17 mouse cellular contexts compared by ENCODE assay signal in the genomic region with DNA sequence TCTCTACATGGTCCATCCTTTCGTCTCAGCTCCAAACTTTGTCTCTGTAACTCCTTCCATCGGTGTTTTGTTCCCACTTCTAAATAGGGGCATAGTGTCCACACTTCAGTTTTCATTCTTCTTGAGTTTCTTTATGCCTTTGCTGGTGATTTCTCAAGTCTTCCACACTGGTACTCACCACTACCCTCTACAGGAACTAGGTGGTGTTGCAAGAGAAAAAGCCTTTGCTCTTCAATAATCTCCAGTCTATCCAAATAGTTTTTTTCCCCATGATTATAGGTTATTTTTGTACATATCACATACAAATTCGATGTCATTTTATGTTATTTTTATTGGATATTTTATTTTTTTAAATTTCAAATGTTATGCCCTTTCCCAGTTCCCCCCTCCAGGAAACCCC.
DNase-seq lines count a peak whose midpoint lies in the region; ATAC-seq and TF ChIP-seq lines count a peak whose summit lies in the region.
"Had no signal": no experiment of that assay in that cellular context is flagged by ENCODE, and none has a peak within 500 bp of the region (broad histone marks: within the 10 kb centered on the region; RNA-seq: fewer than 3 reads in every experiment).

No protein-coding gene starts in this region.

- no peak for TF ChIP-seq EP300 in lung, postnatal 0 days (IDR thresholded peaks at IDR 0.05)

- no peak overlapping the region for H3K4me3 ChIP-seq in lung, postnatal 0 days (ENCODE audit: low read depth, low read length)
- H3K4me3 ChIP-seq: embryonic facial prominence, embryonic 12.5 days; heart, embryonic 10.5 days; midbrain, embryonic 12.5 days had no signal

- H3K27ac ChIP-seq in lung, postnatal 0 days (ENCODE audit: low read length), result no peak overlapping the region
- H3K27ac ChIP-seq: embryonic facial prominence, embryonic 12.5 days; heart, embryonic 10.5 days; midbrain, embryonic 12.5 days had no signal

- no peak for ATAC-seq in lung, postnatal 0 days
- ATAC-seq in Patski, result no peak

- no peak overlapping the region for H3K9ac ChIP-seq in lung, postnatal 0 days (replicated peaks; ENCODE audit: low read depth)
- H3K9ac ChIP-seq: embryonic facial prominence, embryonic 12.5 days; midbrain, embryonic 12.5 days had no signal

- H3K9me3 ChIP-seq in lung, postnatal 0 days (ENCODE audit: low read length), result no peaks in the 10 kb centered on the region
- H3K9me3 ChIP-seq: embryonic facial prominence, embryonic 12.5 days; heart, embryonic 10.5 days; midbrain, embryonic 12.5 days had no signal

- peak; percentile 19 for DNase-seq in embryo, embryonic 10 days (ENCODE audit: low spot score)
- DNase-seq in embryo, embryonic 9.5 days (ENCODE audit: extremely low spot score), result no peak
- peak; percentile 25 for DNase-seq in lung, postnatal 0 days (ENCODE audit: low spot score)
- DNase-seq in lung, postnatal 14 days, result no peak
- no peak for DNase-seq in Patski (ENCODE audit: low read depth, low spot score)
- DNase-seq in mesoderm, embryonic 11.5 days (ENCODE audit: low read depth, low spot score), result peak; percentile 6
- no peak for DNase-seq in layer of hippocampus, postnatal 10 days (ENCODE audit: low spot score in 2 of 2)
- DNase-seq in frontal cortex, postnatal 36 days (ENCODE audit: low spot score in 2 of 2), result no peak
- DNase-seq: adrenal gland, postnatal 25 days; cerebellum, adult 9-10 months; gastrocnemius, postnatal 36 days; heart, postnatal 36 days; right cerebral cortex, postnatal 14 days had no signal

- H3K4me1 ChIP-seq in lung, postnatal 0 days (ENCODE audit: insufficient read depth, low read depth, low read length), result no peaks in the 10 kb centered on the region
- H3K4me1 ChIP-seq: embryonic facial prominence, embryonic 12.5 days; heart, embryonic 10.5 days; midbrain, embryonic 12.5 days had no signal

- CTCF ChIA-PET in Patski (lab: Charles Lee), result no interaction called here

- peak; percentile 61 for TF ChIP-seq CTCF in lung, postnatal 0 days (IDR thresholded peaks at IDR 0.05)
- peak; percentile 33 for TF ChIP-seq CTCF in Patski (IDR thresholded peaks at IDR 0.05)

- POLR2A ChIA-PET in Patski (lab: Charles Lee), result no interaction called here

- no peaks in the 10 kb centered on the region for H3K27me3 ChIP-seq in lung, postnatal 0 days (replicated peaks; ENCODE audit: insufficient read depth, low read length)
- H3K27me3 ChIP-seq in Patski, result no peaks in the 10 kb centered on the region
- H3K27me3 ChIP-seq: embryonic facial prominence, embryonic 12.5 days; midbrain, embryonic 12.5 days had no signal

- H3K36me3 ChIP-seq in lung, postnatal 0 days (ENCODE audit: insufficient read depth, low read length), result no peaks in the 10 kb centered on the region
- H3K36me3 ChIP-seq: embryonic facial prominence, embryonic 12.5 days; heart, embryonic 10.5 days; midbrain, embryonic 12.5 days had no signal

- 62% methylated on average over 3 of the region's 3 CpGs for WGBS in lung, postnatal 0 days

- H3K4me2 ChIP-seq in lung, postnatal 0 days (replicated peaks; ENCODE audit: low read depth, low read length), result no peak overlapping the region
- H3K4me2 ChIP-seq: embryonic facial prominence, embryonic 12.5 days; liver, embryonic 11.5 days; midbrain, embryonic 12.5 days had no signal

- in situ Hi-C loops in Patski (cut with MboI; ENCODE audit: low pct_unique_long_range_greater_than_20kb), result no loop called here

Comparison
In these comparisons a context has a peak if more than half of its experiments do, and no peak if none do; other contexts are left out.
1. DNase-seq: peak in embryo, embryonic 10 days (single experiment), lung, postnatal 0 days (single experiment) and mesoderm, embryonic 11.5 days (single experiment); none in embryo, embryonic 9.5 days (single experiment), lung, postnatal 14 days (single experiment), Patski (single experiment), layer of hippocampus, postnatal 10 days (0 of 2) and frontal cortex, postnatal 36 days (0 of 2).